Mouse (Mus musculus) left cerebral cortex, adult 6 months (tissue): Measurements from ENCODE around the gene Maats1. TPM values are rescaled to one million over a fixed set of nuclear protein-coding genes. Genes with fewer than 3 reads are reported as not detected.

Experiments used
- long read RNA-seq, 2 experiments: library from polyadenylated mRNA; unstranded; transcript quantifications; one replicate each; pipeline ENCODE4 v2.0.0; 2019 to 2020
- polyA plus RNA-seq: library from polyadenylated mRNA; unstranded; fragments of <200 nt; fragmentation: Nextera tagmentation; gene quantifications from 2 replicates; pipeline ENCODE4 v1.2.3, GENCODE M21; 2021

Maats1 gene
- polyA plus RNA-seq, result 0.60 and 0.75 TPM in 2 replicates
- long read RNA-seq, experiment 1, partial matches to known transcripts, result 1 of 4 reads
- long read RNA-seq, experiment 1, other reads (novel, unspliced or antisense), result 0 of 4 reads
- long read RNA-seq, experiment 2, partial matches to known transcripts, result 0 of 1 reads
- long read RNA-seq, experiment 2, other reads (novel, unspliced or antisense), result 0 of 1 reads

GRCm38 (mm10) chr16:38341396-38342324 lies at the start of gene Maats1:
Gene Maats1 (minus strand): TSS chr16:38342143.

DNA sequence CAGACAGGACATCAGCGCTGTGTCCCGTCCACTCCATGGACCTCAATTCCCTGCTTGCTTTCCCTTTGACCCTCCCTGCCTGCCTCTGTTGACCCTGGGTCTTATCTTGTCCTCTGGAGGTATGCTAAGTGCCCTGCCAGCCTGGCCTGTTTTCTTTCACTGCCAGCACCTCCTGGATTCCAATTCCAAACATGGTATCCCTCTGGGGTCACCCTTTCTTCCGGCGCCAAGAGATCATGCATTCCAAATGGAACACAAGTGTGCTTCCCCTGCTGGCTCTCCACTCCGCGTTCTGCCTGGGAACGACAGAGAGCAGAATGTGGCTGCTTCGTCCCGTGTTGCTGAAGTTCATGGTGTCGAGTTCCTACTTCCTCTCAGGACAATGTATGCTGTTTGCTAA lies 20.0 kb upstream of the Maats1 start, which contains the start of gene Popdc2:
TSS of gene Popdc2 (plus strand) at position 277 of the 400 bp plus-strand sequence.

DNA sequence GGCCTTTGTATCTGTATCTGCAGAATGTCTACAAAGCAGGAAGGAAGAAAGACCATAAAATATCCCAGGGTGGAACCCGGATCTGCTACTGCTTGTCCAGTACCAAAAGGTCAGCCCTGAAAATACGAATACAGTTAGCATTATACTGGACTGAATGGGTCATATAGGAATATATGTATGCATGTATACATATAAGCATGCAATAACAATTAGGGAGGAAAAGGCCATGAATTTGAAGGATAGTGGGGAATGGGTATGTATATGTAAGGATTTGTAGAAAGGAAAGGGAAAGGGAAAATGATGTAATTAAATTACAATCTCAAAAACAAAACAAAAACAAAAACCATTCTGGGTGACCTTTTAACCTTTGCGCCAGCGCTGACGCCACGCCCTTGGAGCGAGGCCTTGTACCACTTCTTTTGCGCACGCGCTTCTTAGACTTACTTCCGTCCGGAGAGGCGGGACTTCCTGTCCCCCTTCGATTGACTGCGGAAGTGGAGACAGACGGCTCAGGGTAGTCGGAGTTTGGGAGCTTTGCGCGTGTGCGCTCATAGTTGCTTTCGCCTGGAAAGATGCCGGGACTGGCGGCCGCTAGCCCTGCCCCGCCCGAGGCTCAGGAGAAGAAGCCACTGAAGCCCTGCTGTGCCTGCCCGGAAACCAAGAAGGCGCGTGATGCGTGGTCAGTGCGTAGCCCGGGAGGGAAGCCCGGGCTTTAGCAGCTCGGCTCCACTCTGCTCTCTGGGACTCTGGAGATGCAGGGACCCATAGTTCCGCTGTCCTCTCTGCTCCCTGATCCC lies 4.8 kb upstream of the Maats1 start, which contains the start of the genes Cox17 and Gm21987:
TSS of gene Cox17 (plus strand) at position 463 of the 797 bp plus-strand sequence.
TSS of gene Gm21987 (plus strand) at position 512 of the 797 bp plus-strand sequence.

DNA sequence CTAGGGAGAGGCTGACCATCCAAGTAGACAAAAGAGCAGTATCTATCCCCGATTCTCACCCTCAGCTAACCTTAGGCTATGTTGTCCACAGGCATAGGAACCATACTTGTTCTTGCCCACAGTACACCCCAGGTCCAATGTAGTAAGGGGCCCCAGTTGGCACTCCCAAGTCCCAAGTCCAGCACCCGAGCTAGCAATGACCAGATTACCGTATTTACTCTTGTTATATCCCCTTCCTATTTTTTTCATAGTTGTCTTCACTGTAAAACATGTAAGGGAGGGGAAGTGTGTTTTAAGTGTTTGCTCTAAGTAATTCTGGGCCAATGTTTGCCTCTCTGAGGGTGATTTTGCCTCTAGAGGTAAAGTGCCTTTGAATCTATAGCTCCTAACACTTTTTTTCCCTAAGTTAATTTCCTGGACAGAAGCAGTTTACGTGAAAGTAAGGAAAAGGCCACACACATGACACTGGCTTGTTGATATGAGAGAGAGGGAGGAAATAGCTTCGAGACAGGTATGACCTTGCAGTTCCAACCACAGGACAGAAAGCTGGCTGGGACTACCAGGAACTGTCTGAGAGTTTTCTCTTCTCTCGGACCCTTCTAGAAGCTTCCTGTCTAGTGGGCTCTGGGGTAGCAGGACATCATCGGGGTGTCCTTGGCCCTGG lies 47.1 kb downstream of the Maats1 start, which contains the start of gene Nr1i2:
TSS of gene Nr1i2 (minus strand) at position 140 of the 664 bp plus-strand sequence.

Other genes with a start within 250 kb of the Maats1 start
- not detected in 2 replicates for gene Nr1i2, start 47.3 kb downstream of the Maats1 start, polyA plus RNA-seq
- gene Cox17, start 4.8 kb upstream of the Maats1 start, polyA plus RNA-seq, result 772 and 802 TPM in 2 replicates
- gene Gm21987, start 4.9 kb upstream of the Maats1 start, polyA plus RNA-seq, result not detected in 2 replicates
- gene Popdc2, start 20.1 kb upstream of the Maats1 start, polyA plus RNA-seq, result 0.26 and 0.83 TPM in 2 replicates
- 0.55 and 1.3 TPM in 2 replicates for gene Pla1a, start 91.0 kb upstream of the Maats1 start, polyA plus RNA-seq
- 119 and 133 TPM in 2 replicates for gene Adprh, start 110.6 kb upstream of the Maats1 start, polyA plus RNA-seq
- 0.19 and 0.39 TPM in 2 replicates for gene Cd80, start 113.4 kb upstream of the Maats1 start, polyA plus RNA-seq
- 43.2 and 57.0 TPM in 2 replicates for gene Timmdc1, start 180.5 kb upstream of the Maats1 start, polyA plus RNA-seq
- gene Poglut1, start 208.1 kb upstream of the Maats1 start, polyA plus RNA-seq, result 33.8 and 37.9 TPM in 2 replicates
- gene Tmem39a, start 216.6 kb upstream of the Maats1 start, polyA plus RNA-seq, result 6.1 and 9.7 TPM in 2 replicates